Mouse (Mus musculus) forebrain, postnatal 0 days (tissue): ENCODE results near the gene Wbp2. TPM values are rescaled to one million over a fixed set of nuclear protein-coding genes. Genes with fewer than 3 reads are reported as not detected.

Source experiments
- ATAC-seq: fragments of 200-750 bp; cut with Nextera tagmentation; 2 replicates; pipeline ENCODE4 v1.8.0; 2017; ENCODE audit warnings: mild to moderate bottlenecking, moderate library complexity
- DNase-seq: peaks from one replicate; pipeline ENCODE4 v3.0.0-alpha.2; 2015
- H3K27ac ChIP-seq: fragments of 300-500 bp; sonication (generic); 2 replicates; pipeline ENCODE4 v1.5.1; 2014; ENCODE audit warnings: low read depth, mild to moderate bottlenecking, antibody characterized with exemption, low read length, moderate library complexity, mixed read lengths
- H3K27me3 ChIP-seq: fragments of 300-500 bp; sonication (generic); 2 replicates; pipeline ENCODE4 v1.6.1; 2014; ENCODE audit warnings: mild to moderate bottlenecking, low read length, mixed read lengths; ENCODE audit not compliant: insufficient read depth
- H3K36me3 ChIP-seq: fragments of 300-500 bp; sonication (generic); 2 replicates; pipeline ENCODE4 v1.6.1; 2014; ENCODE audit warnings: mild to moderate bottlenecking, moderate library complexity; ENCODE audit not compliant: insufficient read depth
- H3K4me1 ChIP-seq: fragments of 300-500 bp; sonication (generic); 2 replicates; pipeline ENCODE4 v1.6.1; 2014; ENCODE audit warnings: antibody characterized with exemption; ENCODE audit not compliant: insufficient read depth
- H3K4me2 ChIP-seq: fragments of 300-500 bp; sonication (generic); 2 replicates; pipeline ENCODE4 v1.6.1; 2014; ENCODE audit warnings: low read depth, mild to moderate bottlenecking, moderate library complexity
- H3K4me3 ChIP-seq: fragments of 300-500 bp; sonication (generic); 2 replicates; pipeline ENCODE4 v1.5.1; 2014; ENCODE audit warnings: low read depth, low read length, mixed read lengths
- H3K9ac ChIP-seq: fragments of 300-500 bp; sonication (generic); 2 replicates; pipeline ENCODE4 v1.6.1; 2014; ENCODE audit warnings: mild to moderate bottlenecking
- H3K9me3 ChIP-seq: fragments of 300-500 bp; sonication (generic); 2 replicates; pipeline ENCODE4 v1.6.1; 2016; ENCODE audit warnings: low read length
- CTCF ChIP-seq: sonication (generic); IDR thresholded peaks from 2 replicates; pipeline ENCODE4 v1.5.1; 2016; ENCODE audit warnings: antibody characterized with exemption, control low read depth, low read depth
- WGBS: fragments of 180-500 bp; shearing (Covaris S2); extraction: QIAGEN DNeasy Blood & Tissue Kit; methylation state at CpG from one replicate; pipeline ENCODE4 v1.1.7; 2014; 5-methylcytosine and 5-hydroxymethylcytosine counted together
- polyA plus RNA-seq: library from polyadenylated mRNA; unstranded; fragments of >200 nt; fragmentation: Nextera tagmentation; extraction: Ambion mirVana; gene quantifications from 2 replicates; pipeline ENCODE4 v1.2.1, GENCODE M21; 2015
- total RNA-seq: library from RNA; depleted of rRNA; stranded (reverse); fragments of >200 nt; gene quantifications from 2 replicates; pipeline ENCODE4 v1.2.3, GENCODE M21; 2014

The Wbp2 gene
- total and polyA plus RNA-seq, 2 experiments from 2014 or later: 130 to 281 TPM

DNA sequence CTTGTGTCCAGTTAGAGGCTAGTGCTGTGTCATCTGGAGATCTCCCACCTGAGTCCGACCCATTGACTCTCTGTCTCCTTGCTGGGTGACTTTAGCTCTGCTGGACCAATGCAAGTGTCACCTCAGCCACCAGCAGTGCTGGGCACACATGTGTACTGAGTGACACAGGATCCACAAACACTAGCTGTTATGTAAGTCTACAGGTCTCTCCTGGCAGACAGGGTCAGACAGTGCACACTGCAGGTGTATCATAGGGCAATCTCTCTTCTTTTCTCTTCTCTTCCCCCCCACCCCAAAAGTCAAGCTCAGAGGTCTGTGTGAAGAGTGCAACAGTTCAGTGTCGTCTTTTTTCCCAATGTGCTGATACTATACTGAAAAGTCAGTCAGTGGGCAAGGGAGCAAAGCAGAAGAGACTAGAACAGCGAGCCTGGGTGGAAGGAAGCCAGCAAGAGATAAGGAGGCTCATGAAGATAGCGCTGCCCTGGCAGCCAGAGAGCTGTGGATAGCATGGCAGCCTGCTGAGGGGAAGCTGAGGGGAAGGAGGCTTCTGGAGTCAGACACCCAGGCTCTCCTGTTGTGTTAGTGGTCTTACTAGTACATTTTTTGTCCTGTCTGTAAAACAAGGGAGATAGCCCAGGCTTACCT lies 29.4 kb downstream of the Wbp2 start:
- WGBS: 83% methylated on average over 4 of the region's 4 CpGs
- Histone ChIP-seq H3K4me3 (no peak overlapping the region), H3K4me1 (no peaks in the 10 kb centered on the region), H3K27me3 (no peaks in the 10 kb centered on the region), H3K9ac (no peak overlapping the region), H3K36me3 (peaks cover 81% of the 10 kb centered on the region), H3K9me3 (no peaks in the 10 kb centered on the region), H3K27ac (no peak overlapping the region), H3K4me2 (no peak overlapping the region)
- no peak for TF ChIP-seq CTCF
- ATAC-seq (no peak), DNase-seq (no peak)

DNA sequence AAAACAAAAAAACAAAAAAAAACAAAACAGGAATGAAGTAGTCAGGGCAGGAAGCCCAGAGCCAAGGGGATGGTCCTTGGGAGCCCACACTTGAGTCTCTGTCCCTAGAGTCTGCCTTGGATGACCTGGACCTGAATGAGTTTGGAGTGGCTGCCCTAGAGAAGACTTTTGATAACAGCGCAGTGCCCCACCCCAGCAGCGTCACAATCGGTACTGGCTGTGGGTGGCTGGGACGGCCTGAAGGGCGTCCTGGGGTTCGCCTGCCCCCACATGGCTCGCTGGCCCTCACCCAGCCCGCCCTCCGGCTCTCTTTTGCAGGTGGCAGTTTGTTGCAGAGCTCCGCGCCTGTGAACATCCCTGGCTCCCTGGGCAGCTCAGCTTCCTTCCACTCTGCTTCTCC lies 30.9 kb downstream of the Wbp2 start:
- Histone ChIP-seq H3K9me3 (no peaks in the 10 kb centered on the region), H3K9ac (no peak overlapping the region), H3K27ac (no peak overlapping the region), H3K4me2 (no peak overlapping the region), H3K4me3 (no peak overlapping the region), H3K4me1 (no peaks in the 10 kb centered on the region), H3K27me3 (no peaks in the 10 kb centered on the region), H3K36me3 (peaks cover 86% of the 10 kb centered on the region)
- DNase-seq: no peak
- no peak for ATAC-seq
- 100% methylated on average over 10 of the region's 11 CpGs for WGBS
- TF ChIP-seq CTCF: no peak

- H3K36me3 ChIP-seq: peaks cover 89% of the 10 kb centered on the region
- ATAC-seq (no peak), DNase-seq (no peak)
- H3K9me3 ChIP-seq: no peaks in the 10 kb centered on the region
- no peaks in the 10 kb centered on the region for H3K4me1 ChIP-seq
- H3K27ac ChIP-seq: no peak overlapping the region
- H3K9ac ChIP-seq: no peak overlapping the region
- TF ChIP-seq CTCF: no peak
- no peak overlapping the region for H3K4me3 ChIP-seq
- WGBS: 94% methylated on average over 9 of the region's 9 CpGs
- H3K4me2 ChIP-seq: no peak overlapping the region
- H3K27me3 ChIP-seq: no peaks in the 10 kb centered on the region
These were observed 33.1 kb downstream of the Wbp2 start for GRCm38 (mm10) chr11:116053510-116054229.

GRCm38 (mm10) chr11:116050196-116050595 lies 36.6 kb downstream of the Wbp2 start:
- ATAC-seq (no peak), DNase-seq (no peak)
- TF ChIP-seq CTCF: no peak
- Histone ChIP-seq H3K4me3 (no peak overlapping the region), H3K27me3 (no peaks in the 10 kb centered on the region), H3K9me3 (no peaks in the 10 kb centered on the region), H3K36me3 (peaks cover 73% of the 10 kb centered on the region), H3K9ac (no peak overlapping the region), H3K27ac (no peak overlapping the region), H3K4me2 (no peak overlapping the region), H3K4me1 (no peaks in the 10 kb centered on the region)
- WGBS: 92% methylated on average over 4 of the region's 4 CpGs

GRCm38 (mm10) chr11:116049610-116050009 lies 37.2 kb downstream of the Wbp2 start:
- Histone ChIP-seq H3K4me3 (no peak overlapping the region), H3K4me1 (no peaks in the 10 kb centered on the region), H3K27me3 (no peaks in the 10 kb centered on the region), H3K36me3 (peaks cover 68% of the 10 kb centered on the region), H3K4me2 (no peak overlapping the region), H3K9me3 (no peaks in the 10 kb centered on the region), H3K9ac (no peak overlapping the region), H3K27ac (no peak overlapping the region)
- DNase-seq (no peak), ATAC-seq (no peak)
- TF ChIP-seq CTCF: no peak
- 83% methylated on average over 2 of the region's 2 CpGs for WGBS

DNA sequence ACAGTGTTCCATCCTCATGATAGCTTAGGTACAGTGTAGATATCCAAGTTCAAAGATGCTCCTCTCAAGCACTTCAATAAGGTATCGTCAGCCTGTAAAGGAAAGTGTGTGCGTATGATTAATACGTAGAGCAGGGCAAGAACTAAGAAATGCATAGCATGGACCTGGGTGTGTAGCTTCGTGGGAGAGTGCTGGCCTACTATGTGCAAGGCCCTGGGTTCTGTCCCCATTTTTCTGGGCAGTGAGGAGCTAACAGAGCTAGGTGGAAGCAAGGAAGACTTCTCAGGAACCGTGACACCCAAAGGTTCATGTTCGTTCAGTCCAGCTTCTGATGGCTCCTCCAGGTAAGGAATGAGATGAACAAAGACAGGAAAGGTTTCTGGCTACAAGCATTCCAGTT lies 41.6 kb downstream of the Wbp2 start:
- Histone ChIP-seq H3K4me3 (no peak overlapping the region), H3K4me2 (no peak overlapping the region), H3K4me1 (no peaks in the 10 kb centered on the region), H3K9me3 (no peaks in the 10 kb centered on the region), H3K36me3 (peaks cover 39% of the 10 kb centered on the region), H3K27me3 (no peaks in the 10 kb centered on the region), H3K27ac (no peak overlapping the region), H3K9ac (no peak overlapping the region)
- no peak for TF ChIP-seq CTCF
- no peak for ATAC-seq
- WGBS: 97% methylated on average over 6 of the region's 6 CpGs
- no peak for DNase-seq

DNA sequence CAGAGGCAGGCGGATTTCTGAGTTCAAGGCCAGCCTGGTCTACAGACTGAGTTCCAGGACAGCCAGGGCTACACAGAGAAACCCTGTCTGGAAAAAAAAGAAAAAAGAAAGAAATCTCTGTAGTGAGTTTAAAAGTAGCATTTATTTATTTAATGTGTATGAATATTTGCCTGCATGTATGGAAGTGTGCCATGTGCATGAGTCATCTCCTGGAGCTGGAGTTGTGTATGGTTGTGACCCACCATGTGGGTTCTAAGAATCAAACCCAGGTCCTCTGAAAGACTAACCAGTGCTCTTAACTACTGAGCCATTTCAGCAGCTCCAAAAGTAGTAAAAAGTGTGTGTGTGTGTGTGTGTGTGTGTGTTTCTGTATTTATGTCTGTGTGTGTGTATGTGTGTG lies 43.5 kb downstream of the Wbp2 start:
- Histone ChIP-seq H3K9me3 (no peaks in the 10 kb centered on the region), H3K9ac (no peak overlapping the region), H3K27ac (no peak overlapping the region), H3K27me3 (no peaks in the 10 kb centered on the region), H3K4me3 (no peak overlapping the region), H3K4me2 (no peak overlapping the region), H3K4me1 (no peaks in the 10 kb centered on the region), H3K36me3 (peaks cover 27% of the 10 kb centered on the region)
- no peak for TF ChIP-seq CTCF
- WGBS: 95% methylated on average over 1 of the region's 1 CpGs
- no peak for ATAC-seq
- DNase-seq: no peak
